Mouse (Mus musculus) skeletal muscle tissue, adult 2 months (tissue): ENCODE data around the gene Rundc3a.
"Not testable (repeated sequence)": the region's sequence is repeated elsewhere in the genome, so short reads cannot be mapped to it uniquely, and the experiment has no call there.

ENCODE experiments used
- DNase-seq: peaks from one replicate; pipeline ENCODE4 v3.0.0-alpha.2; 2012; ENCODE audit warnings: low read depth, low spot score

The Rundc3a gene

GRCm38 (mm10) chr11:102367504-102368280 is 25.5 kb upstream of the Rundc3a start:
- DNase-seq: no peak

- no peak for DNase-seq
Observed at GRCm38 (mm10) chr11:102368347-102368746, 24.9 kb upstream of the Rundc3a start.

GRCm38 (mm10) chr11:102369263-102369662 is 23.9 kb upstream of the Rundc3a start:
- DNase-seq: no peak

GRCm38 (mm10) chr11:102370285-102370684 is 22.9 kb upstream of the Rundc3a start:
- DNase-seq: no peak

GRCm38 (mm10) chr11:102371926-102372685 is 21.1 kb upstream of the Rundc3a start:
- no peak for DNase-seq

- no peak for DNase-seq
Observed at GRCm38 (mm10) chr11:102372936-102373335, 20.3 kb upstream of the Rundc3a start.

- no peak for DNase-seq
Observed at GRCm38 (mm10) chr11:102373646-102374045, 19.6 kb upstream of the Rundc3a start.

- DNase-seq: no peak
Observed at GRCm38 (mm10) chr11:102374108-102374725, 19.0 kb upstream of the Rundc3a start.

- DNase-seq: peak; percentile 56
Observed at GRCm38 (mm10) chr11:102375196-102376173, 17.7 kb upstream of the Rundc3a start.

GRCm38 (mm10) chr11:102376196-102376835 is 16.9 kb upstream of the Rundc3a start:
- no peak for DNase-seq

- DNase-seq: no peak
Observed at GRCm38 (mm10) chr11:102377186-102377585, 16.0 kb upstream of the Rundc3a start.

- DNase-seq: no peak
Observed at GRCm38 (mm10) chr11:102380091-102380490, 13.1 kb upstream of the Rundc3a start.

- DNase-seq: no peak
Observed at GRCm38 (mm10) chr11:102381341-102382100, 11.7 kb upstream of the Rundc3a start.

- no peak for DNase-seq
Observed at GRCm38 (mm10) chr11:102382794-102383193, 10.4 kb upstream of the Rundc3a start.

GRCm38 (mm10) chr11:102383365-102384136 is 9.7 kb upstream of the Rundc3a start:
- no peak for DNase-seq

GRCm38 (mm10) chr11:102384418-102384817 is 8.8 kb upstream of the Rundc3a start:
- no peak for DNase-seq

GRCm38 (mm10) chr11:102385075-102385474 is 8.1 kb upstream of the Rundc3a start:
- no peak for DNase-seq

- DNase-seq: no peak
Observed at GRCm38 (mm10) chr11:102386121-102386520, 7.1 kb upstream of the Rundc3a start.

GRCm38 (mm10) chr11:102389436-102389835 is 3.8 kb upstream of the Rundc3a start:
- not testable (repeated sequence) for DNase-seq
